Mouse (Mus musculus): ENCODE measurements at regions not wholly inside any gene's neighbourhood (a gene's known extent, or its start where the extent isn't known, plus 50 kb on each side); places are given as distances from the start of the nearest gene placed in this dataset.

GRCm38 (mm10) chr3:131802841-131803240 lies 238.3 kb downstream of the Papss1 start:
- TF ChIP-seq POLR2A (IDR thresholded peaks at IDR 0.05; ENCODE audit: borderline replicate concordance, low read depth, low read length) = no peak
- TF ChIP-seq CTCF (IDR thresholded peaks at IDR 0.05; ENCODE audit: low read depth, low read length) = no peak
